Mouse (Mus musculus) right cerebral cortex, postnatal 10 days (tissue): Measurements from ENCODE around the gene Gm10337.

Experiments used
- DNase-seq, 2 experiments: peaks; one replicate each; pipeline ENCODE4 v3.0.0; 2021; ENCODE audit warnings: low spot score in 2 of 2

Gm10337 gene

DNA sequence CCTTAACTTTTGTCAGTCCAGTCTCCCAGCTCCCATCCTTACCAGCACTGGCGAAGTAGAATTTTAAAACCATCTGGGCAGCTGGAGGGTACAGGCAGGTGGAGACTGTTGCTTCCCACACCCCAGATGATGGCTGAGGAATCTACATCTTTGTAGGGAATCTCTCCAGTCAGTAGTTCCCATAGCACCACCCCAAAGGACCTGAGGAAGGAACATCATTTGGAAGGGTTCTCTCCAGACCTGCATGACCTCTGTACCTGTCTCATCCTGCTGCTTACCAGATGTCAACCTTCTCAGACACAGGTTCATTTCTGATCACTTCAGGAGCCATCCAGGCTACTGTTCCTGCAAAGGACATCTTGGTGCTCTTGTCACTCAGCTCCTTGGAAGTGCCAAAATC lies at the start of gene Gm10337:
TSS of gene Gm10337 (plus strand) at position 276 of the 400 bp plus-strand sequence.
- DNase-seq: peak; percentile 7 to 23

DNA sequence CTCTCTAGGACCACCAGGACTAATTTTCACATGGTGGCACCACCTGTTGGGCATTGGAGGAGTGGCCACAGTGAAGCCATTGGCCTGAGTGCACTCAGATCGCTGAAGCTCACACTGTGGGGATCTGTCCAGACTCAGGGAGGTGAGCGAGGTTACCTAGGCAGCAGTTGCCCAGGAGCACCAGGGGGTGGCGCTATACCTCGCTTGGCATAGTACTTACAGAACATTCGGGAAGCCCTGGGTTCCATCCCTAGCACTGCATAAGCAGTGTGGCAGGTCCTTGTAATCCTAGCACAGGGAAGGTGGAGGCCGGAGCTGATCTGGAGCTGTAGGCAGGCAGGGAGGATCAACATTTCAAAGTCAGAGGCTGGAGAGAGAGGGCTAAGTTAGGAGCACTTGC lies 47.5 kb upstream of the Gm10337 start:
- no peak for DNase-seq

DNA sequence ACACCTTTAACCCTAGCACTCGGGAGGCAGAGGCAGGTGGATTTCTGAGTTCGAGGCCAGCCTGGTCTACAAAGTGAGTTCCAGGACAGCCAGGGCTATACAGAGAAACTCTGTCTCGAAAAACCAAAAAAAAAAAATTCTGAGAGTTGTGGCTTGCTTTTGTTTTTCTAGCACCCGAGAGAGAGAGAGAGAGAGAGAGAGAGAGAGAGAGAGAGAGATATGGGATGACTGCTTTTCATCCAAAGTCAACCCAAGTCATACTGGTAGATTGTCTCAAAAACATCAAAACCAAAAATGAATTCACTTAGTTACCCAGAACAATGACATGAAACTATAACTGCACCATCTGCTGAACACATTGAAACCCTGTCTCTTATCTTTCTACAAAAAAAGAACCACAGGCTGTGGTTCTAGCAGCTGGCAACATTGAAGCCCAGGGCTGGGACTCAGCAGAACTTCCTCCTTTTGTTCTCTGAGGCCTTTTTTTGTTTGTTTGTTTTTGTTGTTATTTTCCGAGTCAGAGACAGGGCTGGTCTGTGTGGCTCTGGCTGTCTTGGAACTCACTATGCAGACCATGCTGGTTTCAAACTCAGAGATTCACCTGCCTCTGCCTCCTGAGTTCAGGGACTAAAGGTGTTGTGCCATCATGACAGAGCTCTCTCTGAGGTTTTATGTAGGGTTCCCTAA lies 45.3 kb upstream of the Gm10337 start:
- DNase-seq: no peak

DNA sequence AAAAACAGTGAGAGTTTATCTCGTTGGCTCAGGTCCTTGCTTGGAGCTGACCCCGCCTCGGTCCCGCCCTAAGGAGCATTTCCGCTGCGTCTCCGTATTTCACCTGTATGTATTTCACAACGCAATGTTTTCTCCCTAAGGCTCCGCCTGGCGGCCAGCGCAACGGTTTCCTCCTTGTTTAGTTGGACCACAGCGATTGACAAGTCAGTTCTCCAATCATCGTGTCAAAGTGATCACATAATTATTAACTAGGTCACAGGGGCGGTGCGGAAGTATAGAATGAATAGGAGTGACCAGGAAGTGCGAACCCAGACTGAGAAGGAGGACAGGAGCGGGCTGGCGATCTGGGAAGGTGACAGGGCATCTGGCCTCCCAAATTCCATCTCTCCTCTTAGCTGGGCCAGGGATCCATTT lies 44.6 kb upstream of the Gm10337 start, which contains the start of gene Prr13:
TSS of gene Prr13 (plus strand) at position 125 of the 414 bp plus-strand sequence.
- DNase-seq: peak; percentile 93 to 94

- DNase-seq: no peak
Measured at GRCm38 (mm10) chr15:102459381-102459780, 44.1 kb upstream of the Gm10337 start.

DNA sequence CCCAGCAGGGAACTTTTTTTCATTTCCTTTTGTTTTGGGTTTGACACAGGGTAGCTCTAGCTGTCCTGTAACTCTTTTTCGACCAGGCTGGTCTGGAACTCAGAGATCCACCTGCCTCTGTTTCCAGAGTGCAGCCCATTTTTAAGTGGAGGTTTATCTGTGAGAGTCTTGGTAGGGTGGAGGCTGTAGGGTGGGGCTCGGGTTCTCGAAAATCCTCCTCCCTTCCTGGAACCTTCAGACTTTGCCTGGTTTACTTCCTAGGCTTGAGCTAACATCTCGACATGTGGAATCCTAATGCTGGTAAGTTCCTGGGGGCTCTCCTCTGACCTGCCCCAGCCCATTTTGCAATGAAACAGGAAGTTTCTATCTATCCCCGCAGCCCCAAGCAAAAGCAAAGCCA lies 43.7 kb upstream of the Gm10337 start:
- DNase-seq: no peak

DNA sequence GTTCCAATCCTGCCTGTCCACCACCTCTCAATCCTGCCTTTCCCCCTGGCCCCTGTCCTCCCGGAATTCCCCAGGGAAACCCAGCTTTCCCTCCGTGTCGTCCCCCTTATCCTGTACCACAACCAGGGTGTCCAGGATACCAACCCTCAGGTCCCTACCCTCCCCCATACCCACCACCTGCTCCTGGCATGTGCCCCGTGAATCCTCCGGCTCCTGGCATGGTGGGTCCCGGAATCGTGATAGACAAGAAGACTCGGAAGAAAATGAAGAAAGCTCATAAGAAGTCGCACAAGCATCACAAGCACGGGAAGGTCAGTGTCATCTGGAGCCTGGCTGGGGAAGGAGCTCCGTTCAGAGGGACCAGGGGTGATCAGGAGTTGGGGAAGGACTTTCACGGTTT lies 43.1 kb upstream of the Gm10337 start:
- DNase-seq: no peak

GRCm38 (mm10) chr15:102460971-102461370 lies 42.6 kb upstream of the Gm10337 start:
- DNase-seq: no peak

- DNase-seq: no peak
Measured at GRCm38 (mm10) chr15:102461430-102462075, 42.0 kb upstream of the Gm10337 start.

DNA sequence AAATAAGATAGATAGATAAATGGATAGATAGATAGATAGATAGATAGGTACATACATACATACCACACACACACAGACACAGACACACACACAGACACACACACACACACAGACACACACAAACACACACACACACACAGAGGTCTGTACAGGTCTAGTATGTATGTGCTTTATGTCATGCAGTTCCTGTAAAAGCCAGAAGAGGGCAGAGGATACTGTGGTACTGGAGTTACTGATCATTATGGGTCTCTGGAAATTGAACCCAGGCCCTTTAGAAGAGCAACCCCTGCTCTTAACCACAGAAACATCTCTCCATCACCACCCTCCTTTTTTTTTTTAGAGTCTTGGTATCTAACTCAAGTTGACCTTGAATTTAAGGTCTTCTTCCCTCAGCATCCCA lies 39.9 kb upstream of the Gm10337 start:
- no peak for DNase-seq

DNA sequence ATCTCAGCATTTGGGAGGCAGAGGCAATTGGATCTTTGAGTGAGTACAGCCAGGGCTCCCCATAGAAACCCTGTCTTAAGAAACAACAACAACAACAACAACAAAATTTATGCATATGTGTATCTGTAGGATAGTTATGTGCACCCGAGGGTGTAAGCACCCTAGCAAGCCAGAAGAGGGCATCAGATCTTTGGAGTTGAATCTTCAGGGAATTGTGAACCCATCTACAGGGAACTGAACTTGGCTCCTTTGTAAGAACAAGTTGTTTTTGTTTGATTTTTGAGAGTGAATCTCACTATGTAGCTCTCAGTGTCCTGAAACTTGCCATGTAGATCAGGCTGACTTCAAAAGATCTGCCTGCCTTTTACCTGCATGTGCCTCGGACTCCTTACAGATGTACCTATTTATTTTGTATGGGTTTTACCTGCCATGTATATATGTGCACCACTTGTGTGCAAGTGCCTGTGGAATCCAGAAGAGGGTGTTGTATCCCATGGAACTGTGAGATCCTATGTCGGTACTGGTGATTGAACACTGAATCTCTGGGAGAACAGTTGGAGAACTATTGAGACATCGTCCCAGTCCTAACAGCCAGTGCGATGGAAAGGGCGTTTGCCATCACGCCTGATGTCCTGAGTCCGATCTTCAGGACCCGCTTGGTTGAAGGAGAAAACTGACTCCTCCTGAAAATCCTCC lies 34.7 kb upstream of the Gm10337 start:
- DNase-seq: no peak

GRCm38 (mm10) chr15:102470183-102470604 lies 33.3 kb upstream of the Gm10337 start, which contains the start of gene Pcbp2:
Gene Pcbp2 (plus strand): TSS chr15:102470539.
- peak; percentile 98 for DNase-seq

- DNase-seq: peak; percentile 88
Measured at GRCm38 (mm10) chr15:102470605-102471294, 32.8 kb upstream of the Gm10337 start.

DNA sequence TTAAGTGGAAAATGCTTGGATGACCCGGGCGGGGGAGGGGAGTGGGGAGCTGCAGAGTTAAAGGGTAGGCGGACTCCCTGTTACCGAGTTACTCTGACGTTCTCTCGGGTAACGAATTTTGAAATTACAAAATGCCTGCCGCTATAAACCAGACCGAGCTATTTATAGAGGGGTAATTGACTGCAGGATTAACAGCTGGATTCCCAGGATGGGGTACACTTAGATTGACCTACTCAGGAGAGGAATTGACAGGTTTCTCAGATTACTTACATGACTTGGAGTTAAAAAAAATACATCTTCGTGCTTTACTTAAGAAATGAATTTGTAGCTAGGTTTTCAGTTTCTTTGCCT lies 32.3 kb upstream of the Gm10337 start:
- no peak for DNase-seq

DNA sequence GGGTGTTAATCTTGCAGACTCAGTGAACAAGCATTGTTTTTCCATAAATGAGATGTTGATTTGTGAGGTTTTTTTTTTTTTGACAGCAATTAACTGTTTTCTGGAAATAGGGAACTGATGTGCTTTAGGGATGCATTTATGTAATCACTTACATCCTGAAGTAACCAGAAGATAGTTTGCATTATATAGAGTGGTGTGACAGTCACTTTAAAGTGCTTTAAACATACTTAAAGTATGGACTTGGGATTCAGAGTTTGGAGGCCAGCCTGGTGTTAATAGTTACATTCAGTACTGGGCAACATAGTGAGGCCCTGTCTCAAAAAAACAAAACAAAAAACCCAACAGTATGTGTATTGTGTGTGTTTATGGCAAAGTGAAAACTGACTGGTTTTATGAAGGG lies 31.8 kb upstream of the Gm10337 start:
- DNase-seq: no peak

DNA sequence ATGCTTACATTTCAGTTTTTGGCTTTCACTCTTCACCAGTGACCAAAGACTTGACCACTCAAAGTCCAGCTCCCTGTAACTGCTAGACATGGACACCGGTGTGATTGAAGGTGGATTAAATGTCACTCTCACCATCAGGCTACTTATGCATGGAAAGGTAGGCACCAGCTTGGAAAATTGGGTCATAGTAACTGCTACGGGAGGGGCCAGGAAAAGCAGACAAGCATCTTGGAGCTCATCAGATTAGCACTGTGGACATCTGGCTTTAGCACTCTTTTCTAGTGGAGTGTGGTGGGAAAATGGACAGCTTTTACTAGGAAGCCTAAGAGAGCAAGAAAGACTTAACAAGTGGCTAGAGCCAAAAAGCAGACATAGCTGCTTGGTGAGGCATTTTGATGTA lies 30.3 kb upstream of the Gm10337 start:
- DNase-seq: no peak

DNA sequence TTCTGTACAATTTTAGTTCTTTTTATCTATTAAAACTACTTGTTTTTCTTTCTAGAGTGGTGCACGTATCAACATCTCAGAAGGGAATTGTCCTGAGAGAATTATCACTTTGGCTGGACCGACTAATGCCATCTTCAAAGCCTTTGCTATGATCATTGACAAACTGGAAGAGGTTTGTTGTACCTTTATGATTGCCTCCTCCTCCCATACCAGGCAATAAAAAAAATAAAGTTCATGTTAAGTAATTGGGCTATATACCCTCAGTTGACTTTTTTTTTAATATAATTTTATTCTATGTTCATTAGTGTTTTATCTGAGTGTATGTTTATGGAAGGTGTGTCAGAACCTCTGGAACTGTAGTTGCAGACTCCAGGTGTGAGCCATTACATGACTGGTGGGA lies 29.0 kb upstream of the Gm10337 start:
- no peak for DNase-seq

DNA sequence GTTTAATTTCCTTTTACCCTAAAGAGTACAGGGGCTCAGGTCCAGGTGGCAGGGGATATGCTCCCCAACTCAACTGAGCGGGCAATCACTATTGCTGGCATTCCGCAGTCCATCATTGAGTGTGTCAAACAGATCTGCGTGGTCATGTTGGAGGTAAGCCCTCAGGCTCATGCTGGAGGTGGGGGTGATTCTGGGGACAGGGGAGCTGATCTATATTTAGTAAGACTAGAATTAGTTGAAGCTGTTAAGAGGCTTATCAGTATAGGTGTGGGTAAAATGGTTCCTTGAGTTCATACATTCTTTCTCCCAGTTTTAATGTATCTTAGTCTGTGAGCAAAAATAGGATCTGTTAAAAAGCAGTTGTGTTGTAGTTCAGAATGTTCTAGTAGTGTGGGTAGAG lies 20.4 kb upstream of the Gm10337 start:
- no peak for DNase-seq

GRCm38 (mm10) chr15:102485853-102486252 lies 17.7 kb upstream of the Gm10337 start:
- no peak for DNase-seq

DNA sequence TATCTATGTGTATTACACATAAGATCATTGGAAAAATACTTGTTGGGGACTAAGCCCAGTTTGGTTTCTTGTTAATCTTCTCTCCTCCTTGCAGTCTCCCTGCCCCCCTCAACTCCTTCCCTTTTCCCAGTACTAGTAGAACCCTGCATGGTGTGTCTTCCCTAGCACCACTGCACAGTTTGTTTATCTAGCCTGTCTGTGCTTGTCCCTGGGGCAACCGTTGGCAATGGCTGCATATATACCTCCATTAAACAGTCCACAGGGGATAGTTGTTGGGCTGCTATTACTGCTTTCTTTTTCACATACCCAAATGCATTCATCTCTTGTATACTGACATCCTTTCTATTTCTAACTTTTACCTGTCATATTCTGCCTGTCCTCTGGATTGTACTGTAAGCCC lies 15.9 kb upstream of the Gm10337 start:
- DNase-seq: no peak

- no peak for DNase-seq
Measured at GRCm38 (mm10) chr15:102498322-102498721, 5.2 kb upstream of the Gm10337 start.

DNA sequence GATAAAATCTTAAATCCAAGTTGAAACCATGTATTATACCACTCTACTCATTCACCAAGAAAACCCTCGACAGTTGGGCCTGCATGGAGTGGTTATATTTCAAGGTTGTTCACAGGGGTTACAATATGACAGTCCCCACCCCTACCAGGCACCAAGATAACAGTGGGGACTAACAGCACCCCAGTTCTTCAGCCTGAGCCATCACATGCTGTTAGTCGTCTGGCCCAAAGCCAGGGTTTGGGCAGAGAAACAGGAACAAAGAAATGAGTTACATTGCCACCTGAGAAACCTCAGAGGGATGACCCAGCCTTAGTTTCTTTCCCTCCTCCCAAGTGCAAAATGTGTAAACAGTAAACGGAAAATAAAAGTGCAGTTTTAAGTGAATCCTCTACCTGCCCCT lies 4.2 kb upstream of the Gm10337 start:
- DNase-seq: peak in 1 of 2 experiments; percentile 29
